Mouse (Mus musculus) intestine, embryonic 16.5 days (tissue): Measurements from ENCODE around the gene Upp2. TPM values are rescaled to one million over a fixed set of nuclear protein-coding genes. Genes with fewer than 3 reads are reported as not detected.

Source experiments
- ATAC-seq: fragments of 200-750 bp; cut with Nextera tagmentation; 2 replicates; pipeline ENCODE4 v1.8.0; 2017; ENCODE audit warnings: moderate TSS enrichment, moderate library complexity
- H3K27ac ChIP-seq: fragments of 300-500 bp; sonication (generic); 2 replicates; pipeline ENCODE4 v1.5.1; 2014; ENCODE audit warnings: mild to moderate bottlenecking, low read length
- H3K27me3 ChIP-seq: fragments of 300-500 bp; sonication (generic); replicated peaks from 2 replicates; pipeline ENCODE4 v1.6.1; 2014; ENCODE audit warnings: low read length, control low read depth, mixed read lengths; ENCODE audit not compliant: control insufficient read depth, insufficient read depth
- H3K36me3 ChIP-seq: fragments of 300-500 bp; sonication (generic); 2 replicates; pipeline ENCODE4 v1.6.1; 2014; ENCODE audit warnings: low read length, control low read depth; ENCODE audit not compliant: control insufficient read depth, insufficient read depth
- H3K4me1 ChIP-seq: fragments of 300-500 bp; sonication (generic); 2 replicates; pipeline ENCODE4 v1.6.1; 2014; ENCODE audit warnings: low read length, control low read depth, mixed read lengths; ENCODE audit not compliant: control insufficient read depth, insufficient read depth
- H3K4me2 ChIP-seq: fragments of 300-500 bp; sonication (generic); 2 replicates; pipeline ENCODE4 v1.6.1; 2014; ENCODE audit warnings: low read depth, low read length, control low read depth
- H3K4me3 ChIP-seq: fragments of 300-500 bp; sonication (generic); 2 replicates; pipeline ENCODE4 v1.5.1; 2014; ENCODE audit warnings: mild to moderate bottlenecking, low read length
- H3K9ac ChIP-seq: fragments of 300-500 bp; sonication (generic); 2 replicates; pipeline ENCODE4 v1.6.1; 2014; ENCODE audit warnings: low read depth, low read length
- H3K9me3 ChIP-seq: fragments of 300-500 bp; sonication (generic); 2 replicates; pipeline ENCODE4 v1.6.1; 2016; ENCODE audit warnings: low read length, control low read depth; ENCODE audit not compliant: control insufficient read depth
- WGBS: fragments of 180-500 bp; shearing (Covaris S2); extraction: QIAGEN DNeasy Blood & Tissue Kit; methylation state at CpG from one replicate; pipeline ENCODE4 v1.1.7; 2014; 5-methylcytosine and 5-hydroxymethylcytosine counted together
- polyA plus RNA-seq: library from polyadenylated mRNA; unstranded; fragments of >200 nt; fragmentation: Nextera tagmentation; extraction: Ambion mirVana; gene quantifications from 2 replicates; pipeline ENCODE4 v1.2.1, GENCODE M21; 2015

The Upp2 gene
- polyA plus RNA-seq, 1 experiment from 2014 or later = 5.7 TPM

GRCm38 (mm10) chr2:58544368-58544767 lies 22.7 kb upstream of the Upp2 start:
- no peaks in the 10 kb centered on the region for H3K9me3 ChIP-seq
- no peaks in the 10 kb centered on the region for H3K27me3 ChIP-seq
- no peaks in the 10 kb centered on the region for H3K36me3 ChIP-seq
- H3K4me3 ChIP-seq = no peak overlapping the region
- no peak overlapping the region for H3K27ac ChIP-seq
- H3K4me1 ChIP-seq = peaks cover 22% of the 10 kb centered on the region
- ATAC-seq = no peak
- H3K4me2 ChIP-seq = no peak overlapping the region
- WGBS = 83% methylated on average over 6 of the region's 6 CpGs
- no peak overlapping the region for H3K9ac ChIP-seq

- Histone ChIP-seq H3K27ac (no peak overlapping the region), H3K4me2 (no peak overlapping the region), H3K9ac (no peak overlapping the region), H3K27me3 (no peaks in the 10 kb centered on the region), H3K36me3 (no peaks in the 10 kb centered on the region), H3K4me1 (peaks cover 40% of the 10 kb centered on the region), H3K4me3 (no peak overlapping the region), H3K9me3 (no peaks in the 10 kb centered on the region)
- ATAC-seq = peak; percentile 44
- WGBS = 59% methylated on average over 7 of the region's 7 CpGs
Measured at GRCm38 (mm10) chr2:58546264-58546663, 20.8 kb upstream of the Upp2 start.

DNA sequence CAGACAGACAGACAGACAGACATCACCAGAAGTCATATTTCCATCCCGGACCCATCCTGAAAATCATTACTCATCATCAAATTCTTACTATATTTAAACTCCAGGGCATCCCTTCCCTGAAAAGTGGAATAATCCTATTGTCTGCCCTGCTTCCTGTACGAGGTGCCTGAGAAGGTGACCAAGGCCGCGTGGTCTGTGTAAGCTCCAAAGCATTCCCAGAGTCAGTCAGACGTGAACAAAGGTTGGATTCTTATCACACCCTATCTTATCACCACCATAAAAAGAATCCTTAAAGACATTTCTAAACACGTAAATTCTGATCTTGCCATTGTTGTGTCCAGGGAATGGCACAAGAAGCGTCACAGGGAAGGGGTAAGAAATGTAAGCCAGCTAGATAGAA lies 18.2 kb upstream of the Upp2 start:
- ATAC-seq = peak; percentile 80
- Histone ChIP-seq H3K4me2 (no peak overlapping the region), H3K36me3 (no peaks in the 10 kb centered on the region), H3K9me3 (no peaks in the 10 kb centered on the region), H3K9ac (no peak overlapping the region), H3K27me3 (no peaks in the 10 kb centered on the region), H3K4me1 (peaks cover 57% of the 10 kb centered on the region), H3K27ac (no peak overlapping the region), H3K4me3 (no peak overlapping the region)
- 44% methylated on average over 7 of the region's 7 CpGs for WGBS

DNA sequence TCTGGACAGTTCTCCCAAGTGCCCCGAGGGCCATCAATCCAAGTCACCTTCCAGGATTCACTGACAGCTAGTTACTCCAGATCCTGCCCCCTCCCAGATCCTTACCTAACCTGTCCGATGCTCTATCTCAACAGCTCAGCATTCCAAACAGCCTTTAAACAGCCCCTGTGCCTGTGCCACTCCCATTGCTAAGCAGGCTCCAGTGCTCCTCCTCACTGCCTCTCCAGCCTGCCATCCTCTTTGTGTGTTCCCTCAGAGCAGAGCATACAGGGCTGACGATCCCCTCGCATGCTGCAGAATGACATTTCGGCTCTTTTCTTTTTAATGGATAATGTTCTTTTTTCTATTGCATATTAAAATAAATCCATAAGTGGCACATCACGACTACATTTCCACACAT lies 17.1 kb upstream of the Upp2 start:
- no peaks in the 10 kb centered on the region for H3K9me3 ChIP-seq
- no peaks in the 10 kb centered on the region for H3K36me3 ChIP-seq
- H3K4me2 ChIP-seq = no peak overlapping the region
- 0 out of 2 replicates have a peak overlapping the region, but pooled peaks have one; percentile 11 for H3K9ac ChIP-seq
- no peak overlapping the region for H3K4me3 ChIP-seq
- H3K27ac ChIP-seq = no peak overlapping the region
- H3K27me3 ChIP-seq = no peaks in the 10 kb centered on the region
- peak; percentile 39 for ATAC-seq
- peaks cover 57% of the 10 kb centered on the region for H3K4me1 ChIP-seq
- WGBS = 48% methylated on average over 6 of the region's 6 CpGs

GRCm38 (mm10) chr2:58550488-58550887 lies 16.6 kb upstream of the Upp2 start:
- no peaks in the 10 kb centered on the region for H3K36me3 ChIP-seq
- no peak overlapping the region for H3K4me3 ChIP-seq
- ATAC-seq = no peak
- no peak overlapping the region for H3K4me2 ChIP-seq
- no peaks in the 10 kb centered on the region for H3K9me3 ChIP-seq
- H3K4me1 ChIP-seq = peaks cover 57% of the 10 kb centered on the region
- H3K27ac ChIP-seq = no peak overlapping the region
- WGBS = 49% methylated on average over 9 of the region's 9 CpGs
- H3K9ac ChIP-seq = no peak overlapping the region
- no peaks in the 10 kb centered on the region for H3K27me3 ChIP-seq

DNA sequence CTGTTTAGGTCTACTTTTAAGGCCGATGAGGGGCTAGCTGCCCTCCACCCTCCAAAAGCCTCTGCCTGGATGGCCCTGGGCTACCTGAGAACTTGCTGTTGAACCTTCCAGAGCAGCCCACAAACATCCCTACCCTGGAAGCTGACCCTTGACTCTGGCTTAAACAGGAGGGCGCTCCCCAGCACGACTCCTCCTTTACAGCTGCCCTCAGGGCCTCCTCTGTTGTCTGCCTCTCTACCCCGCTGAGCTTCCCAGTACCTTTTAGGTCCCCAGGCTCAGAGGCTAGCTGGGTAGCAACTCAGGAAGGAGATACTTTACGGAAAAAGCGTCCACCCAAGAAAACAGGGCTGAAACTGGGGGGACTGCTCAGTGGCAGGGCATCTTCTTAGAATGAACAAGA lies 15.2 kb upstream of the Upp2 start:
- Histone ChIP-seq H3K9ac (peak overlapping the region; percentile 12; the same call in 1 of the 2 replicates), H3K36me3 (no peaks in the 10 kb centered on the region), H3K4me2 (no peak overlapping the region), H3K4me3 (no peak overlapping the region), H3K4me1 (peaks cover 50% of the 10 kb centered on the region), H3K27ac (no peak overlapping the region), H3K9me3 (no peaks in the 10 kb centered on the region), H3K27me3 (no peaks in the 10 kb centered on the region)
- 0 out of 2 replicates have a peak, but pooled peaks have one; percentile 25 for ATAC-seq
- 52% methylated on average over 6 of the region's 6 CpGs for WGBS

DNA sequence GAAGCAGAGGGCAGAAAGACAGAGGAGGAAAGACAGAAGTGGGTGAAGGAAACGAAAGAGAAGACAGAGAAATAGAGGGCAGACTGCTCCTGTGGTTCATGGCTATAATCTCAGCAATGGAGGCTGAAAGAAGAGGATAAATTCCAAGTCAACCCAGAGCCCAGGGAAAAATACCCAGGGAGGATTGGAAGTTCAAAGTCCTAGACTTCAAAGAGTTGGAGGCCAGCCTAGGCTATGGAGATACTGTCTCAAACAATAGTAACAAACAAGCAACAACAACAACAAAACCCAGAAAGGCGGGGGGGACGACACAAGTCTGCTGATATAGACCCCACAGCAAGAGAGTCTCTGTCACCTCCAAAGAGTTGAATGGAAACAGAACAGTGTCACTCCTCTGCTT lies 14.8 kb upstream of the Upp2 start:
- WGBS = 54% methylated on average over 3 of the region's 3 CpGs
- H3K4me1 ChIP-seq = peaks cover 49% of the 10 kb centered on the region

DNA sequence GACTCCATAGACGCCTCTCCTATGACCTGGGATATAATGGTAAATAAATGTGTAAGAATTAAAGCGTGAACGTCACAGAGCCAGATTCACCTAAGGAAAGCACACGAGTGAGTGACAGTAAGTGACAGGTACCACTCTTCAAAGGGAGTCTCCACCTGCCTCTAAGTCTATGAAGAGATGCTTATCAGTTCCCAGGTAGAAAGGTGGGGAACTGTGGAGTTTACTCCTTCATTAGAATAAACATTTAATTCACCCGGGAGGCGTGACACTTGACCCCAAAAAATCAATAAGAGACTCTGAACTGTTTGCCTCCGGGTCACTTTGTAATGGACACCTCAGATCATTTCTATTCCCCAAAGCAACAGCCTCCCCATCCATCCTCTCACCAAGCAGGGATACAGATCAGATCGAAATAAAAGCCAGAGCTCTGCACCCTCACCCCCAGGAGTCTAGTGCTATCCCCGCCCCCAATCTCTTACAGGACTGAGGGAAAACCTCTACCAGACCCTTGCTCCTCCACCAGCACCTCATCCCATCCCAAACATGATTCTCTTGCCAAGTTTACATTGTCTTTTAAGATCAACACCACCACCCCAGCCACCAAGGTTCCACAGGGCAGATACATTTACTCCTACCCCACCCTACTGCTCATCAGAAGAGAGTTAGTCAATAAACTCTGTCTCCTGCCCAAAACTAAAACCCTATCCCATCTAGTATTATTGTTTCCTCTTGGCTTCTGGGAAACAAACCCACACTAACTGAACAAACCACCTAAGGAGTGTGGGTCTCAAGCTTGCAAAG lies 9.9 kb upstream of the Upp2 start:
- H3K27me3 ChIP-seq = no peaks in the 10 kb centered on the region
- H3K9me3 ChIP-seq = no peaks in the 10 kb centered on the region
- no peak overlapping the region for H3K9ac ChIP-seq
- no peak overlapping the region for H3K27ac ChIP-seq
- no peak overlapping the region for H3K4me2 ChIP-seq
- no peak for ATAC-seq
- H3K36me3 ChIP-seq = no peaks in the 10 kb centered on the region
- H3K4me1 ChIP-seq = peaks cover 12% of the 10 kb centered on the region
- WGBS = 61% methylated on average over 9 of the region's 9 CpGs
- H3K4me3 ChIP-seq = no peak overlapping the region

More for the DNA sequence above, 14.8 kb upstream of the Upp2 start:
- no peak overlapping the region; the same call in 1 of the 2 replicates for H3K9ac ChIP-seq
- ATAC-seq = no peak
- no peaks in the 10 kb centered on the region for H3K9me3 ChIP-seq
- no peak overlapping the region for H3K27ac ChIP-seq
- no peaks in the 10 kb centered on the region for H3K36me3 ChIP-seq
- H3K4me3 ChIP-seq = no peak overlapping the region
- no peak overlapping the region for H3K4me2 ChIP-seq
- no peaks in the 10 kb centered on the region for H3K27me3 ChIP-seq

DNA sequence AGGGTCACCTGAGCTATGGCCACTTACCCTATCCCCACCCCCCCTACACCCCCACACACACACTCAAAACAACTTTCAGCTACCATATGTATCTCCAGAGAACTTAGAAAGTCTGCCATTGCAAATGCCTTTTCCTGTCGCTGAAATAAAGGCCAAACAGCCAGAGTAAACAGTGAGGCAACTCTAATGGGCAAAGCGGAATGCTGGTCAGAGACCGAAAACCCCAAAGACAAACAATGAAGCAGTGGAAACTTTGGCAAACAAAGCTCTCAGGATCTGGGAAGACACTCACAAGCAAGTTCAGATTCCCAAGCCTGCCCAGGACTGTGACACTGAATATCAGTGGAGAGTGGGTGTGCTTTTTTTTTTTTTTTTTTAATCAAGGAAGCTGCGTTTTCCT lies 5.0 kb upstream of the Upp2 start:
- Histone ChIP-seq H3K27me3 (no peaks in the 10 kb centered on the region), H3K9ac (no peak overlapping the region), H3K36me3 (no peaks in the 10 kb centered on the region), H3K4me1 (peaks cover 22% of the 10 kb centered on the region), H3K9me3 (no peaks in the 10 kb centered on the region), H3K4me2 (no peak overlapping the region), H3K27ac (no peak overlapping the region), H3K4me3 (no peak overlapping the region)
- no peak for ATAC-seq
- WGBS = 51% methylated on average over 4 of the region's 4 CpGs
